Mouse (Mus musculus) heart, embryonic 13.5 days (tissue): ENCODE measurements around the gene Nav2. TPM values are rescaled to one million over a fixed set of nuclear protein-coding genes. Genes with fewer than 3 reads are reported as not detected.

Experiments used
- ATAC-seq: fragments of 200-750 bp; cut with Nextera tagmentation; 2 replicates; pipeline ENCODE4 v1.8.0; 2017; ENCODE audit warnings: moderate TSS enrichment; ENCODE audit not compliant: insufficient number of reproducible peaks, low FRiP score, low TSS enrichment; ENCODE audit errors: extremely low read depth
- H3K27ac ChIP-seq: fragments of 300-500 bp; sonication (generic); replicated peaks from 2 replicates; pipeline ENCODE4 v1.5.1; 2015; ENCODE audit warnings: moderate library complexity, mild to moderate bottlenecking, inconsistent platforms
- H3K27me3 ChIP-seq: fragments of 300-500 bp; sonication (generic); replicated peaks from 2 replicates; pipeline ENCODE4 v1.6.1; 2015; ENCODE audit warnings: mild to moderate bottlenecking, inconsistent platforms
- H3K36me3 ChIP-seq: fragments of 300-500 bp; sonication (generic); 2 replicates; pipeline ENCODE4 v1.6.1; 2015; ENCODE audit warnings: mild to moderate bottlenecking, inconsistent platforms
- H3K4me1 ChIP-seq: fragments of 300-500 bp; sonication (generic); 2 replicates; pipeline ENCODE4 v1.6.1; 2015; ENCODE audit warnings: inconsistent platforms
- H3K4me2 ChIP-seq: fragments of 300-500 bp; sonication (generic); 2 replicates; pipeline ENCODE4 v1.6.1; 2015; ENCODE audit warnings: inconsistent platforms, mild to moderate bottlenecking, moderate library complexity
- H3K4me3 ChIP-seq: fragments of 300-500 bp; sonication (generic); 2 replicates; pipeline ENCODE4 v1.5.1; 2015; ENCODE audit warnings: moderate library complexity, mild to moderate bottlenecking, inconsistent platforms
- H3K9ac ChIP-seq: fragments of 300-500 bp; sonication (generic); 2 replicates; pipeline ENCODE4 v1.6.1; 2015; ENCODE audit warnings: inconsistent platforms, mild to moderate bottlenecking, moderate library complexity
- H3K9me3 ChIP-seq: fragments of 300-500 bp; sonication (generic); 2 replicates; pipeline ENCODE4 v1.6.1; 2016; ENCODE audit warnings: inconsistent platforms
- WGBS: fragments of 180-500 bp; shearing (Covaris S2); methylation state at CpG from one replicate; pipeline ENCODE4 v1.1.7; 2015; ENCODE audit warnings: mixed read lengths; 5-methylcytosine and 5-hydroxymethylcytosine counted together
- polyA plus RNA-seq: library from polyadenylated mRNA; unstranded; fragments of >200 nt; fragmentation: Nextera tagmentation; extraction: Ambion mirVana; gene quantifications from 2 replicates; pipeline ENCODE4 v1.2.1, GENCODE M21; 2015

Gene Nav2
- polyA plus RNA-seq, 1 experiment from 2014 or later: 25.3 TPM

DNA sequence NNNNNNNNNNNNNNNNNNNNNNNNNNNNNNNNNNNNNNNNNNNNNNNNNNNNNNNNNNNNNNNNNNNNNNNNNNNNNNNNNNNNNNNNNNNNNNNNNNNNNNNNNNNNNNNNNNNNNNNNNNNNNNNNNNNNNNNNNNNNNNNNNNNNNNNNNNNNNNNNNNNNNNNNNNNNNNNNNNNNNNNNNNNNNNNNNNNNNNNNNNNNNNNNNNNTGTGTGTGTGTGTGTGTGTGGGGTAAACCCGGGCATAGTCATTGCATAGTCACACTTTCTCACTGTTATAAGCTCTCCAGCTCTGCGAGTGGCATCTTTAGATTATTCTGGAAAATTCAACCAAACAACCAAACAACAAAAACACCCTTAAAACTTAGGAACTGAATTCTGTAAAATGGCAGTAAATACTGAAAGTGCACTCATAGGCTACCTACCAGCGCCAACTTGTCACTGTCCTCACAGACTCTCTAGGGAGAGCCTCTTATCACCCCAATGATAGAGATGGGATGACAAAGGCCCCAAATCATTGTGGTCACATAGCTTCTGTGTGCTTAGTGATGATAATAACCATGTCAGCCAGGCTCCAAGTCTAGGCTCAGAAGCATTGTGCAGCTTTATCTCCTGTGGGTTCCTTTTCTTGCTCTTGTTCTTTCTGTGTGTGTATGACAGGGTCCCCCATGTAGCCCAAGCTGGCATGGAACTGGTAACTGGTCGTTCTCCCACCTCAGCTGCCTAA lies 40.0 kb downstream of the Nav2 start:
- no peak overlapping the region for H3K4me2 ChIP-seq
- H3K4me1 ChIP-seq: peaks cover 13% of the 10 kb centered on the region
- H3K27ac ChIP-seq: no peak overlapping the region
- H3K9ac ChIP-seq: no peak overlapping the region
- no peaks in the 10 kb centered on the region for H3K36me3 ChIP-seq
- 68% methylated on average over 4 of the region's 4 CpGs for WGBS
- no peaks in the 10 kb centered on the region for H3K27me3 ChIP-seq
- H3K4me3 ChIP-seq: no peak overlapping the region
- ATAC-seq: no peak
- no peaks in the 10 kb centered on the region for H3K9me3 ChIP-seq

DNA sequence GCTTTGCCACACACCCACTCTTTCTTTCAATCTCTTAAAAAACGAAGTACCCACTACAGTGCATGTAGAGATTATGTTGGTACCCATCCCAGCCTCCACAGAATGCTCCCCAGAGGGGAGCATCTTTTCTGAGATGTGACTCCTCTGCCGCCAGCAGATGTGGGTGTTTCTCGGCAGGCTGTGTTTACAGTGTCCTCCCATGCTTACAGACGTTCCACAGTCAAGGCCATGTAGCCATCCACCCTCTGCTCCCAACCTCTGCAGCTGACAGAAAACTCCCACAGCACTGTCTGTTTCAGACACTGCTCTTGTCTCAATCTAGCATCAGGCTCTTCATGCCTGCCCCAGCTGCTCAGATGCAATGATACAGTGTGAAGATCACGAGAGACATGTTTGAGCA lies 46.0 kb downstream of the Nav2 start:
- 64% methylated on average over 5 of the region's 5 CpGs for WGBS
- Histone ChIP-seq H3K27me3 (peaks cover 30% of the 10 kb centered on the region), H3K27ac (no peak overlapping the region), H3K36me3 (no peaks in the 10 kb centered on the region), H3K4me1 (peaks cover 24% of the 10 kb centered on the region), H3K4me3 (no peak overlapping the region), H3K9me3 (no peaks in the 10 kb centered on the region), H3K4me2 (no peak overlapping the region), H3K9ac (no peak overlapping the region)
- no peak for ATAC-seq

DNA sequence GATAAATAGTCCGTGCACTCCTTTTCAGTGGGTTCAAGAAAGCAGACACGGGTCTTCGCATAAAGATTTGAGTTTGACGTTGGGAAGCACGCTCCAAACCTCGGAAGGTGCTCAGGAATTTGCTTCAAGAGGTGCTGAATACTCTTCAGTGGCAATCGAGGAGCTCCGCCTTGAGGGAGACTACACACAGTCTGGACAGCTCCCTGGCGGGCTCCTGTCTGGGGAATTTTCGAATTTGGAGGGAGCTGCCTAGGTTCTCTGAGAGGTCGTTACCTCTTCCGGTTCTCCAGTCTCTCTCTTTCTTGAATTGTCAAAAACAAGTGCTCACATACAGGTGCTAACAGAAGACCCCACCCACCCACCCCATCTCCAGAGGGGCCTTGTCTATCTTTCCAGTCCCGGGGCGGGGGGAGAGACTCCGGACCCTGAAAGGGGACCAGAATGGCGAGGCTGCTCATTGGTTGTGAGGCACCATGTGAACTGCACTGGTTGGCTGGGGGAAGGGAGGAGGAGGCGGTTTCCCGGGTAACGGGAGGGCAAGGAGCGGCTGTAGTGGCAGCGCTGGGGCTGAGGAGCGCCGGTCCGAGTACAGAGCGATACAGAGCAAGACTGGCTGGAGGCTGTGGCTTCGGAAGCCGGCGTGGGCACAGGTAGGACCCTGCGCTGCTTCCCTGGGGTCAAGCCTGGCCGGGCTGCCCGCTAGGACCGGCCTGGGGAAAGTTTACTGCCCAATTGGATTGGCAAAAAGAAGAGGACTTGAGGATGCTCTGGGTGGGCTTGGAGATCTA lies 50.2 kb downstream of the Nav2 start:
- WGBS: 4% methylated on average over 32 of the region's 32 CpGs
- peak overlapping the region; percentile 67 for H3K4me2 ChIP-seq
- ATAC-seq: peak; percentile 65; the same call in 1 of the 2 replicates
- H3K27ac ChIP-seq: no peak overlapping the region
- no peak overlapping the region for H3K9ac ChIP-seq
- H3K36me3 ChIP-seq: no peaks in the 10 kb centered on the region
- no peaks in the 10 kb centered on the region for H3K9me3 ChIP-seq
- H3K4me3 ChIP-seq: peak overlapping the region; percentile 40
- peaks cover 29% of the 10 kb centered on the region for H3K4me1 ChIP-seq
- H3K27me3 ChIP-seq: peaks cover 72% of the 10 kb centered on the region

DNA sequence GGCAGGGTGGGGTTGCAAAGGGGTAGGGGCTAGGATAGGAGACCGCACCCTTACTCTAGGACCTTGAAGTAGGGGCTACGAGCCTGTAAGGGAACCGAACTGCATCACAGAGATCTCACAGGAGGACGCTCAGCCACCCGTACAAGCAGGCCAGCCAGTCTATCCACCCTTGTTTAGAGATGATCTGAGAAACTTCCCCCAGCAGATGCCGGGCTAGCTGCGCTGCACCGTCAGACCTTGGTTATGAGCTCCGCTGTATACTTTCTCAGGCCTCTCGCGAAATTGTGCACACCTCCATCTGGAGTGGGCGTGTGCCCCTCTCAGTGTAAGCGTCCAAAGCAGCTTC lies 50.8 kb downstream of the Nav2 start:
- 16% methylated on average over 13 of the region's 13 CpGs for WGBS
- Histone ChIP-seq H3K4me2 (peak overlapping the region; percentile 67), H3K9me3 (no peaks in the 10 kb centered on the region), H3K4me3 (peak overlapping the region; percentile 40), H3K4me1 (peaks cover 29% of the 10 kb centered on the region), H3K27ac (no peak overlapping the region), H3K27me3 (peaks cover 77% of the 10 kb centered on the region), H3K9ac (no peak overlapping the region), H3K36me3 (no peaks in the 10 kb centered on the region)
- no peak for ATAC-seq

DNA sequence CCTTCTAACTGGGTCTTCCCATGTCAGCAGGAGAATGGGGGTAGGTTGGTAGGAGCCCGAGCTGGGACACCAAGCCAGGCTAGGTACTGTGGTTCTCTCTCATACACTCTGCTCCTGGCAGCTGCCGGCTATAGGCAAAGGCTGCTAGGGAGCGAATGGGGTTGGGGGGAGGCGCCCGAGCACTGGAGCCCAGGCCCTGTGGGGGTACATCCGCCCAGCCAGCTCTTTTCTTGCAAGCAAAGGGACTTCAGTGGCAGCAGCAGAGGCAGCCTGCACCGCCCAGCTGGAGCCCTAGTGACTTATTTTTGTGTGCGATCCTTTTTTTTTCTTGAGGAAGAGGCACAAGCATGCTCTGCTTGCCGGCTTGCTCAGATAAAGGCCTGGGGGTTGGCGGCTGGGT lies 51.6 kb downstream of the Nav2 start:
- Histone ChIP-seq H3K36me3 (no peaks in the 10 kb centered on the region), H3K4me1 (peaks cover 32% of the 10 kb centered on the region), H3K9ac (no peak overlapping the region), H3K9me3 (no peaks in the 10 kb centered on the region), H3K4me2 (0 out of 2 replicates have a peak overlapping the region, but pooled peaks have one; percentile 2), H3K27ac (no peak overlapping the region), H3K27me3 (peaks cover 81% of the 10 kb centered on the region), H3K4me3 (no peak overlapping the region; the same call in 1 of the 2 replicates)
- WGBS: 22% methylated on average over 10 of the region's 10 CpGs
- ATAC-seq: no peak

DNA sequence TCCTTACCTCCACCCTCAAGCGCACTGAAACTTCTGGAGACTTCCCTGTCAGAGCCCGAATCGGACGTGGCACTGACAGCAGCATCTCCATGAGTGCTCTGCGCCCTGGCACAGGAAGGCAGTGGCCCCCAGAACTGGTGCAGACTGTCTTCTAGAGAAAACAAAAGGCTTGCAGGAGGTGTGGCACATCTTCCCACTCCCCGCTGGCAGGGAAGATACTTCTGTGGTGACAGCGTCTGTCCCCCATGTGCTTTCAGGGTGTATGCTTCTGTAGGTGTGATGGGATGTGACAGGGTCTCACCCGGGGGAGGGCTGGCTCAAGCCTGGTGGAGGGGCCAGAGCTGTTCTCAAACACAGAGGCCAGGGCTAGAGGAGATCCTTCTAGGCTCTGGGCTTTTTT lies 53.0 kb downstream of the Nav2 start:
- Histone ChIP-seq H3K36me3 (no peaks in the 10 kb centered on the region), H3K9ac (no peak overlapping the region), H3K4me2 (no peak overlapping the region), H3K27ac (no peak overlapping the region), H3K4me3 (no peak overlapping the region), H3K9me3 (no peaks in the 10 kb centered on the region), H3K27me3 (peaks cover 89% of the 10 kb centered on the region), H3K4me1 (peaks cover 28% of the 10 kb centered on the region)
- ATAC-seq: no peak
- 40% methylated on average over 8 of the region's 8 CpGs for WGBS

DNA sequence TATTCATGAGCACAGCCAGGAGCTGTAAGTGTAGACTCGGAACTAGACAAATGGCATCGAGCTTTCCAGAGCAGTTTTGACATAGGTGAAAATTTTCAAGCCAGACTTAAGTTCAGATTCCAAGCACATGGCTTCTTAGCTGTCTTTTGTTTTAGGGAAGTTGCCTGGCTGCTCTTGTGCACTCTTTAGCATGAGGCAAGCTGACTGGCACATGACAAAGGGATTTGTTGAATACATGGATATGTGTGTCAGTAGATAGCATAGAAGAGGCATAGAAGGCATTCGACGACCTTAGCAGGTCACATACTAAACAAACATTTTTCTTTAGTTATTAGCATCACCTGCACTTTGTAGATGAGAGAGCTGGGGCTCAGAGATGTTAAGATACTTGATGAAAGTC lies 53.4 kb downstream of the Nav2 start:
- Histone ChIP-seq H3K4me2 (no peak overlapping the region), H3K4me1 (peaks cover 28% of the 10 kb centered on the region), H3K9me3 (no peaks in the 10 kb centered on the region), H3K36me3 (no peaks in the 10 kb centered on the region), H3K27ac (no peak overlapping the region), H3K4me3 (no peak overlapping the region), H3K27me3 (peaks cover 89% of the 10 kb centered on the region), H3K9ac (no peak overlapping the region)
- 59% methylated on average over 4 of the region's 4 CpGs for WGBS
- ATAC-seq: no peak

DNA sequence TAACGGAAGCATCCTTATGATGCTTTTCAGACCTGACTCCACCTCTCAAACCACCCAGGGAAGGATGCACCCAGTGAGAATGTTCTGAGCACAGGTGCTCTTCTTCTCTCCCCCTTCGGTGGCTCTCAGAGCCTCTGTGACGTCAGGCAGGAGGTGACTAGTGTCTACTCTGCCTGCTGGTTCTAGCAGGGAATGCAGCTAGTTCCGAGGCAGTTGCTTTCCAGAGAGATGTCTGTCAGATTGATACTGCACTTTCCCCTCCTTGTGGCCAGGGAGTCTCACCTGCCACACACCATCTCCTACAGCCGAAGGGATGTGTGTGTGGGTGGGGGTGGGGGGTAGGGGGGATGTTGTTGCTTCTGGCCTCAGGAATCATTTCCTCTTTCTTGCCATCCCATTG lies 54.6 kb downstream of the Nav2 start:
- Histone ChIP-seq H3K4me3 (no peak overlapping the region), H3K27me3 (peaks cover 80% of the 10 kb centered on the region), H3K4me1 (peaks cover 28% of the 10 kb centered on the region), H3K36me3 (no peaks in the 10 kb centered on the region), H3K9ac (no peak overlapping the region), H3K9me3 (no peaks in the 10 kb centered on the region), H3K4me2 (no peak overlapping the region), H3K27ac (no peak overlapping the region)
- no peak for ATAC-seq
- WGBS: 25% methylated on average over 5 of the region's 5 CpGs

DNA sequence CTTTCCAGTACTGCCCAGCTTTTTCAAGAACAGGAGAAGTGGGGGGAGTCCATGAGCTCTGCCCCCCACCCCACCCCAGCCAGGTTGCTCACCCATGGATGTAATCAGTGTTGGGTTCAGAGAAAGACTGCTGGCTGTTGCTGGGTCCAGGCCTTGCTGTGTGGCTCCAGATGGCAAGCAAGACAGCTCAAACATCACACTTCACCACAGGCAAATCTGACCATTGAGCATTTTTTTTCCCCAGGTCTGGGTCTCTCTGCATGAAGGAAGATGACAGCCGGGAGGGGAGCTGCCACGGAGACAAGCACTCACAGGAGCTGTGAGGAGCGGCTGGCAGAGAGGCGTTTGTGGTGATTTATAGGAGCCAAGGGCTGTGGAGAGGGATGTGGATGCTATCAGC lies 55.0 kb downstream of the Nav2 start:
- Histone ChIP-seq H3K9me3 (no peaks in the 10 kb centered on the region), H3K4me2 (no peak overlapping the region), H3K27ac (no peak overlapping the region), H3K9ac (no peak overlapping the region), H3K27me3 (peaks cover 79% of the 10 kb centered on the region), H3K4me1 (peaks cover 23% of the 10 kb centered on the region), H3K4me3 (no peak overlapping the region), H3K36me3 (no peaks in the 10 kb centered on the region)
- 57% methylated on average over 4 of the region's 4 CpGs for WGBS
- no peak for ATAC-seq

DNA sequence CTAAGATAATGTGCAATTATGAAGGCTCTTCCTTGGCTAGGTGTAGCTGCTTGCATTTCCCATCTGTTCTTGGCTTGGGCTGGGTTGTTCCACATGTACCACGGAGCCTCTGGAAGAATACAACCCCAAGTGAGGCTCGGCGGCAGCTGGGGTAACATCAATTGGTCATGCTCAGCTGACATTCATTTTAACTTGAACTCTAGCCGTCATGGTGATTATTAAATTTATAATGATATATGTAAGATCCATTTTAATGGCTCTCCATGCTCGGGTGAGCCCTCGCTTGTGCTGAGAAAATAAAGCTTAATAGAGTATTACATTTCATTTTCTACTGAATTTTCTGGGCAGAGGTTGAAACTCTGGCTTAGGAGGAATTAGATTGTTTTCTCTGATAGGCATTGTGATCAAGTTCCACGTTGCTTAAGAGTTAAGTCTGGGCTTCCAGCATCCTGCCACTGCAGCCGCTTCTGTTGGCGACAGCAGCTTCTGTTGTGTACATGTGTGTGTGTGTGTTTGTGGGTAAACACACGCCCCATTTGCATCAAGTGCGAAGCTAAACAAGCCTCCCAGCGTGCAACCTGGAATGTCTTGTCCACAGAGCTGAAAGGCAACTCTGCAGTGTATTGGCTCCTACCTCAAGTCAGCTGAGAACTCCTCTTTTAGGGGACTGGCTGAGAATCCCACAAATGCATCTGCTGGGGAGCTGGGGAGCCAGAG lies 57.4 kb downstream of the Nav2 start:
- H3K4me1 ChIP-seq: peaks cover 16% of the 10 kb centered on the region
- no peaks in the 10 kb centered on the region for H3K9me3 ChIP-seq
- H3K9ac ChIP-seq: no peak overlapping the region
- H3K4me3 ChIP-seq: no peak overlapping the region
- WGBS: 74% methylated on average over 12 of the region's 12 CpGs
- no peak for ATAC-seq
- H3K27ac ChIP-seq: no peak overlapping the region
- H3K27me3 ChIP-seq: peaks cover 56% of the 10 kb centered on the region
- H3K36me3 ChIP-seq: no peaks in the 10 kb centered on the region
- H3K4me2 ChIP-seq: no peak overlapping the region

DNA sequence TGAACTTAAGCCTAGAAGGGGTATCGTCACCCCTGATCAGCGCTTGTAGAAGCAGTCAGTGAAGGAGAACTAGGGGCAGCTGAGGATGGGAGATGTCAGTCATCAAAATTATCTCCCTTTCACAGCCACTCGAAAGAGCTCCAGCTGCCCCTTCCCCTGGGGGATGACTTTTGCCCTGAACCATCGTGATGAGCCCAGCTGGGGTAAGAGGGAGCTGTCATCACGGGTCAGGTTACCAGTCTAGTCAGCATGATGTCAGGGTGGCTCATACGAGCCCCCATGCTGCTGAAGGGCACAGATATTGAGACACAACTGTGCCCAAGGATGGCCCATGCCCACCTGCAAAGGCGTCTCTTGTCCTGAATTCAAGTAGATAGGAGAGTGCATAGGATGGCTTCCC lies 72.5 kb downstream of the Nav2 start:
- no peaks in the 10 kb centered on the region for H3K36me3 ChIP-seq
- H3K27ac ChIP-seq: no peak overlapping the region
- no peaks in the 10 kb centered on the region for H3K9me3 ChIP-seq
- 39% methylated on average over 7 of the region's 7 CpGs for WGBS
- no peaks in the 10 kb centered on the region for H3K4me1 ChIP-seq
- peaks cover 4% of the 10 kb centered on the region; the same call in 1 of the 2 replicates for H3K27me3 ChIP-seq
- no peak overlapping the region for H3K9ac ChIP-seq
- no peak for ATAC-seq
- no peak overlapping the region for H3K4me3 ChIP-seq
- no peak overlapping the region for H3K4me2 ChIP-seq
